Mouse (Mus musculus) G1E (cell line): ENCODE data around the gene Fitm2.

ENCODE experiments used
- GATA1 ChIP-seq: IDR thresholded peaks from 2 replicates; pipeline ENCODE4 v1.6.1; 2012; ENCODE audit warnings: borderline replicate concordance, low read length, inconsistent platforms, mixed read lengths
- TAL1 ChIP-seq: conservative IDR thresholded peaks from 2 replicates; pipeline ENCODE4 v1.6.1; 2012; ENCODE audit warnings: low read depth, low read length, inconsistent platforms, mixed read lengths

DNA sequence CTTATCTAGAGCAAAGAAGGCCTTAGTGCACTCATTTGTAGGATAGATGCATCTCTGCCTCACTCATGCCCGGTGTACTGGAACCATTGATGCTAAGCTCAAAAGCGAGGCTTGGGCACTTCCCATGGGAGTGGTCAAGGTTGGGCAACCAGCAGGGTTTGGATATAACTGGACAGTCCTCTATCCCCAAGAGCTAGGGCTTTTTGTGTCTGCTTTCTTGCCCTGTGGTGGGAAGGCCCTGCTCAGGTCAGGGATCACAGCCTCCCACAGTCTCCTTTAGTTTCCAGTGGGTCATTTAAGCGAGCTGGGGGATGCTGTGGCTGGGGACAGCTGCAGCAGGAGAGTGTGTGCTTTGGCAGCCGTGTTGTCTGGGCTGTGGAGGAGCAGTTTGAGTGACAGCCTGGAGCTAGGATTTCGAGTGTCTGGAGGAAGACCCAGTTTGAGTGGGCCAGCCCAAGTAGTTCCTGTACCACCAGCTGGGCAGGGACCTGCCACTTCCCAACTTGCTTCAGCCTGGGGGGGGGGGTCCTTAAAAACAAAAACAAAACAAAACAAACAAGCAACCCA, 17.4 kb upstream of the Fitm2 start:
- TF ChIP-seq GATA1, result no peak
- TF ChIP-seq TAL1, result no peak
